Mouse (Mus musculus) liver, embryonic 14.5 days (tissue): ENCODE data around the gene Pak4.

Source experiments
- CTCF ChIP-seq: IDR thresholded peaks from 2 replicates; pipeline ENCODE4 v1.5.1; 2016; ENCODE audit warnings: antibody characterized with exemption, low read depth, control low read depth
- EP300 ChIP-seq: IDR thresholded peaks from 2 replicates; pipeline ENCODE4 v1.6.1; 2016; ENCODE audit warnings: antibody characterized with exemption, low read depth

DNA sequence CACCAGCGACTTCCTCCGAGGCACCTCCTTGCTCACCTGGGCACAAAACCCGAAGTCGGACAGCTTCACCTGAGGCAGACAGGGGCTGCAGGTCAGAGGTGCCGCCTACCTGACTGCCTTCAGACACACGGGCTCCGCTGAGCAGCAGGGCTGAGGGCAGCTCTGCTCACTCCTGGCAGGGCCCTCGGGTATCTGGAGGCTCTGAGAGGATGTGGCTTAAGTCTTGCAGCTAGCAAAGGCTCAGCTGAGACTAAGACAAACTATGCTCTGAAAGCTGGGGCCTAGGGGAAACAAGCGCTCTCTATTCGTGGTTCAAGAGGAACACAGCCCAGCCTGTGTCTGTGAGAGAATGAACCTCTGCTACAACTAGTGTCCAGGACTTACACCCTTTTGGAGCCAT lies 37.1 kb downstream of the Pak4 start:
- no peak for TF ChIP-seq CTCF
- TF ChIP-seq EP300: no peak
